Mouse (Mus musculus) megakaryocyte-erythroid progenitor cell, adult 5-6 weeks (primary cell): ENCODE measurements around the gene Dhrs7. TPM values are rescaled to one million over a fixed set of nuclear protein-coding genes. Genes with fewer than 3 reads are reported as not detected.
A peak's percentile ranks its signal among the peaks of the same experiment; 100 is the strongest.

Source experiments
- ATAC-seq: replicated peaks from 2 replicates; pipeline ENCODE4 v1.8.0; 2016; ENCODE audit warnings: mild to moderate bottlenecking, inconsistent platforms; ENCODE audit not compliant: severe bottlenecking, poor library complexity, low FRiP score, low TSS enrichment
- total RNA-seq, 2 experiments: library from RNA; stranded (forward) in 1 of 2; stranded (reverse) in 1 of 2; fragments of 200-1000, 215-1000 nt in 1 of 2; fragments of >200 nt in 1 of 2; fragmentation: Nextera tagmentation in 1 of 2; gene quantifications; 2 replicates each; pipeline ENCODE4 v1.2.3; 2014 to 2017

Dhrs7 gene
- total RNA-seq, 2 experiments from 2014 or later: 1.4 to 3.1 TPM

- ATAC-seq: no peak
Observed at GRCm38 (mm10) chr12:72666015-72666414, 1.3 kb upstream of the Dhrs7 start.

GRCm38 (mm10) chr12:72664020-72664734, 532 bp downstream of the Dhrs7 start:
- ATAC-seq: 0 out of 2 replicates have a peak, but pooled peaks have one; percentile 20

- ATAC-seq: no peak
Observed at GRCm38 (mm10) chr12:72655775-72656174, 8.9 kb downstream of the Dhrs7 start.

GRCm38 (mm10) chr12:72654698-72655097, 10.0 kb downstream of the Dhrs7 start:
- peak; percentile 41; the same call in 1 of the 2 replicates for ATAC-seq

- ATAC-seq: no peak
Observed at GRCm38 (mm10) chr12:72649611-72650330, 14.9 kb downstream of the Dhrs7 start, which contains the start of gene Gm4756. Gene Gm4756 (minus strand): TSS chr12:72649661.

- ATAC-seq: no peak
Observed at GRCm38 (mm10) chr12:72648921-72649320, 15.8 kb downstream of the Dhrs7 start.

- ATAC-seq: no peak
Observed at GRCm38 (mm10) chr12:72638025-72638424, 26.7 kb downstream of the Dhrs7 start.

- ATAC-seq: no peak
Observed at GRCm38 (mm10) chr12:72628751-72629150, 36.0 kb downstream of the Dhrs7 start.

- ATAC-seq: peak; percentile 91
Observed at GRCm38 (mm10) chr12:72622853-72623496, 41.7 kb downstream of the Dhrs7 start.

- ATAC-seq: no peak
Observed at GRCm38 (mm10) chr12:72621441-72621840, 43.3 kb downstream of the Dhrs7 start.

GRCm38 (mm10) chr12:72620856-72621255, 43.9 kb downstream of the Dhrs7 start:
- no peak for ATAC-seq

GRCm38 (mm10) chr12:72612053-72612452, 52.7 kb downstream of the Dhrs7 start:
- ATAC-seq: peak; percentile 74

Other genes starting within 250 kb of the Dhrs7 start
- 1.3 TPM in 1 of 2 replicates, not detected in the other for gene Lrrc9, start 223.0 kb downstream of the Dhrs7 start, total RNA-seq (2014; fragmentation: Nextera tagmentation)
- gene Lrrc9, start 223.0 kb downstream of the Dhrs7 start, total RNA-seq (2017): not detected in 2 replicates
- gene Pcnx4, start 128.5 kb downstream of the Dhrs7 start, total RNA-seq (2014; fragmentation: Nextera tagmentation): 2.3 and 4.4 TPM in 2 replicates
- gene Pcnx4, start 128.5 kb downstream of the Dhrs7 start, total RNA-seq (2017): 2.9 and 4.1 TPM in 2 replicates
- not detected in 2 replicates for gene Gm4756, start 15.2 kb downstream of the Dhrs7 start, total RNA-seq (2014; fragmentation: Nextera tagmentation)
- not detected in 2 replicates for gene Gm4756, start 15.2 kb downstream of the Dhrs7 start, total RNA-seq (2017)
- gene Ppm1a, start 92.5 kb upstream of the Dhrs7 start, total RNA-seq (2014; fragmentation: Nextera tagmentation): 69.9 and 88.3 TPM in 2 replicates
- 137 and 152 TPM in 2 replicates for gene Ppm1a, start 92.5 kb upstream of the Dhrs7 start, total RNA-seq (2017)